Mouse (Mus musculus) forebrain, embryonic 15.5 days (tissue): Measurements from ENCODE around the gene Aox1. TPM values are rescaled to one million over a fixed set of nuclear protein-coding genes. Genes with fewer than 3 reads are reported as not detected.
"Not testable (repeated sequence)": the region's sequence is repeated elsewhere in the genome, so short reads cannot be mapped to it uniquely, and the experiment has no call there.

Source experiments
- ATAC-seq: fragments of 200-750 bp; cut with Nextera tagmentation; replicated peaks from 2 replicates; pipeline ENCODE4 v1.8.0; 2017; ENCODE audit warnings: mild to moderate bottlenecking, moderate TSS enrichment, moderate library complexity
- H3K27ac ChIP-seq: fragments of 300-500 bp; sonication (generic); replicated peaks from 2 replicates; pipeline ENCODE4 v1.5.1; 2015; ENCODE audit warnings: mild to moderate bottlenecking, inconsistent platforms
- H3K27me3 ChIP-seq: fragments of 300-500 bp; sonication (generic); 2 replicates; pipeline ENCODE4 v1.6.1; 2015; ENCODE audit warnings: inconsistent platforms
- H3K36me3 ChIP-seq: fragments of 300-500 bp; sonication (generic); 2 replicates; pipeline ENCODE4 v1.6.1; 2015; ENCODE audit warnings: mild to moderate bottlenecking, inconsistent platforms
- H3K4me1 ChIP-seq: fragments of 300-500 bp; sonication (generic); 2 replicates; pipeline ENCODE4 v1.6.1; 2015; ENCODE audit warnings: inconsistent platforms
- H3K4me2 ChIP-seq: fragments of 300-500 bp; sonication (generic); replicated peaks from 2 replicates; pipeline ENCODE4 v1.6.1; 2015; ENCODE audit warnings: mild to moderate bottlenecking, inconsistent platforms
- H3K4me3 ChIP-seq: fragments of 300-500 bp; sonication (generic); 2 replicates; pipeline ENCODE4 v1.5.1; 2015; ENCODE audit warnings: mild to moderate bottlenecking, inconsistent platforms
- H3K9ac ChIP-seq: fragments of 300-500 bp; sonication (generic); replicated peaks from 2 replicates; pipeline ENCODE4 v1.6.1; 2015; ENCODE audit warnings: mild to moderate bottlenecking, inconsistent platforms
- H3K9me3 ChIP-seq: fragments of 300-500 bp; sonication (generic); 2 replicates; pipeline ENCODE4 v1.6.1; 2016; ENCODE audit warnings: inconsistent platforms
- WGBS: fragments of 180-500 bp; shearing (Covaris S2); methylation state at CpG from one replicate; pipeline ENCODE4 v1.1.7; 2015; ENCODE audit warnings: mixed read lengths; 5-methylcytosine and 5-hydroxymethylcytosine counted together
- polyA plus RNA-seq: library from polyadenylated mRNA; unstranded; fragments of >200 nt; fragmentation: Nextera tagmentation; extraction: Ambion mirVana; gene quantifications from 2 replicates; pipeline ENCODE4 v1.2.1, GENCODE M21; 2015

Gene Aox1
- polyA plus RNA-seq = 0.24 and 0.27 TPM in 2 replicates

DNA sequence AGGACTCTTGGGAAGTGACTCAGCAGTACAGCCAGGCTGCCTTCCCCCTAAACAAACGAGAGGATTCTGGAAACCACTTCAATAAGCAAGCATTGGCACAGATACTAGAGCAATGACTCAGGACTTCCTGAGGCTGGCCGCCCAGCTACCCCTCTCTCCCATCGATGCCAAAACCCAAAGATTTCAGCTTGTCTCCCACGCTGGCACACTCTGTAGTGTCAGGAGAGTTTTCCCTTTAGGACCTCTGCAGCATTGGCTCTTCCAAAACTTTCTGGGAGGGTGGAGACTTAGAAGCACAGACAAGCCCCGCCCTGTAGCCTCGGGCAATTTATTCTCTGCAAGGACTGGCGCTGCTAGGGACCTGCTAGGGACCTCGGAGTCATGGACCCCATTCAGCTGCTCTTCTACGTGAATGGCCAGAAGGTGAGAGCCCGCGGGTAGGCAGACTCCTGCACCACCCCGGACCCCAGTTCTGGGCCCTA is at the start of gene Aox1:
TSS of gene Aox1 (plus strand) at position 296 of the 482 bp plus-strand sequence.
- no peak within 1 kb of the TSS for H3K9ac ChIP-seq
- peak within 1 kb of the TSS; percentile 20 for H3K4me2 ChIP-seq
- 0 out of 2 replicates have a peak within 1 kb of the TSS, but pooled peaks have one; percentile 3 for H3K27ac ChIP-seq
- 13% methylated on average over 12 of the region's 12 CpGs for WGBS
- no peak within 1 kb of the TSS for H3K4me3 ChIP-seq
- H3K9me3 ChIP-seq = no peaks in the 10 kb centered on the region
- H3K36me3 ChIP-seq = peaks cover under 1% of the 10 kb centered on the region; the same call in 1 of the 2 replicates
- peaks cover 9% of the 10 kb centered on the region for H3K4me1 ChIP-seq
- ATAC-seq = 0 out of 2 replicates have a peak, but pooled peaks have one; percentile 42
- no peaks in the 10 kb centered on the region for H3K27me3 ChIP-seq

DNA sequence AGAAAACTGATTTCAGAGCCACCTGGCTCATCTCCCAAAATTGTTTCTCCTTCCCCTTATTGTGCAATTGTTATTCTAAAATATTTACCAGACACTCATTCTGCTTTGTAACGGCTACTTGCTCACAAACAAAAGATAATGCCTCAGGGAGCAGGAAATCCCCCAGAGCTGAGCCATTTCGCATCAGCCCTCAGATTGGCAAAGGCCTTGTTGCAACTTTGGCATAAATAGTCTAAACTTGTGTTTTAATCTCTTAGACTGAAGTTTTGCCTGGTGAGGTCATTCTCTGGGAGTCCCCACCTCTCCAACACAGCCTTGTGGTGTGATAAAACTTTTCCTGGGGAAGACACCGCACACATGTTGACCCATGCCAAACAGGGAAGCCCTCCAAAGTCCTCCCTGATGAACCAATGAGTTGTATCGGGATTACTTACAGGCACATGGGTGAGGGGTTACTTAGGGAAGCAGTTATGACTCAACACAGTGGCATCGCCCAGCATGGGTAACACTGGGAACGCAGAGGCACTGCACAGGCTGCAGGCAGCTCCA is 40.6 kb upstream of the Aox1 start:
- H3K4me1 ChIP-seq = no peaks in the 10 kb centered on the region
- no peaks in the 10 kb centered on the region for H3K9me3 ChIP-seq
- WGBS = 33% methylated on average over 6 of the region's 6 CpGs
- H3K27ac ChIP-seq = no peak overlapping the region
- no peaks in the 10 kb centered on the region for H3K36me3 ChIP-seq
- no peak overlapping the region for H3K4me2 ChIP-seq
- H3K4me3 ChIP-seq = no peak overlapping the region
- H3K27me3 ChIP-seq = no peaks in the 10 kb centered on the region
- ATAC-seq = 0 out of 2 replicates have a peak, but pooled peaks have one; percentile 19
- no peak overlapping the region for H3K9ac ChIP-seq

GRCm38 (mm10) chr1:57991277-57991676 is 38.5 kb upstream of the Aox1 start:
- 86% methylated on average over 2 of the region's 2 CpGs for WGBS
- Histone ChIP-seq H3K27me3 (no peaks in the 10 kb centered on the region), H3K27ac (no peak overlapping the region), H3K4me1 (peaks cover 2% of the 10 kb centered on the region), H3K36me3 (no peaks in the 10 kb centered on the region), H3K9me3 (no peaks in the 10 kb centered on the region), H3K9ac (no peak overlapping the region), H3K4me3 (no peak overlapping the region), H3K4me2 (no peak overlapping the region)
- no peak for ATAC-seq

DNA sequence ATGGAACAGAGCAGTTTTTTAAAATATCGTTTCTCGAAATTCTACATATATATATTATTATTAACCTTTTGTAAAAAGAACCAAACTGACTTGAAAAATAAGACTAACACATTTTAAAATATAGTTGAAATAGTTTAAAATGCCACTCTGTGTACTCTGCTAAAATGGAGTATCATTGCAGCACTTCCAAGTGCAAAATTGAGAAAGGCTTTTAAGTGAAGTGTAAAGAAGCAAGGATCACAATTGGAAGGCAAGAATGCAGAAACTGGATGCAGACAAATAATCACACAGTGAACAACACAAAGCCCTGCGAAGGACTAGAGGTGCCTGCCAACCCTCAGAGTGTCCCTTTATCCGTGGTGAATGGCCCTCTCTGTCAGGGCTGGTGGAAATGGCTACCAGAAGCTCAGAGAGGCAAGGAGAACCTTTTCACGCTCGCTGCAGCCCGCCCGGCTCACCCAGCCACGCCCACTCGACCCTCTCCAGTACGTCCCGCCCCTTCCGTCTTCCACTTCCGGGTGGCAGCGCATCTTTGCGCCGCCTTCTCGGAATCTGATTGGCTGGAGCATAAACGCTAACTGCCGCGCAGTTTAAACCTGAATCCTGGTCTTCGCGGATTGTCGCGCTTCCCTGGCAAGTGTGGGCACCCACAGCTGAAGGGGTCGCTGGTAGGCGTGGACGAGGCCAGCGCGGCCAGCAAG is 34.1 kb upstream of the Aox1 start, which contains the start of gene Sgo2a:
TSS of gene Sgo2a (plus strand) at position 540 of the 701 bp plus-strand sequence.
- peak; percentile 99 for ATAC-seq
- WGBS = 7% methylated on average over 30 of the region's 30 CpGs
- Histone ChIP-seq H3K4me2 (peak within 1 kb of the TSS; percentile 80), H3K36me3 (no peaks in the 10 kb centered on the region), H3K4me3 (peak within 1 kb of the TSS; percentile 82), H3K9ac (peak within 1 kb of the TSS; percentile 67), H3K27me3 (no peaks in the 10 kb centered on the region), H3K27ac (peak within 1 kb of the TSS; percentile 95), H3K9me3 (no peaks in the 10 kb centered on the region), H3K4me1 (peaks cover 21% of the 10 kb centered on the region)

- peak overlapping the region; percentile 82 for H3K4me3 ChIP-seq
- peak overlapping the region; percentile 57 for H3K9ac ChIP-seq
- no peaks in the 10 kb centered on the region for H3K9me3 ChIP-seq
- ATAC-seq = no peak; the same call in 1 of the 2 replicates
- H3K4me1 ChIP-seq = peaks cover 21% of the 10 kb centered on the region
- no peaks in the 10 kb centered on the region for H3K27me3 ChIP-seq
- peak overlapping the region; percentile 80 for H3K4me2 ChIP-seq
- peak overlapping the region; percentile 95 for H3K27ac ChIP-seq
- no peaks in the 10 kb centered on the region for H3K36me3 ChIP-seq
- under 1% methylated on average over 29 of the region's 29 CpGs for WGBS
Observed at GRCm38 (mm10) chr1:57996133-57996615, 33.6 kb upstream of the Aox1 start.

DNA sequence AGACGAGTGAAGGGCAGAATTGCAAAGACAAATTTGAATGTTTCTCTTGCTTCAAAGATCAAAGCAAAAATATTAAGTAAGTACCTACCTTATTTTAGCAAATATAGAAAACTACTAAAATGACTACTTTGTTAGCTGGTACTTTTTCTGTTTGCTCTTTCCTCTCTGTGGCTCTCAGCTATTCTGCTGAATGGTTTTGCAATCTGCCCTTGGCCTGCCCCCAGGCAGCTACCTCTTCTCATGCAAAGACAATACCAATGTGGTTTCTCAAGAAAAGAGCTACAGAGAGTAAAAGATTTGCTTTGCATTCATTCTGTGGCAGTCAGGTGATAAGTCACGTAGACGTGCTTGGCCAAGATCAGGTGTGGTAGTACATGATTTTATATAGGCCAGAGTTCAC is 31.6 kb upstream of the Aox1 start:
- no peak overlapping the region for H3K9ac ChIP-seq
- H3K9me3 ChIP-seq = no peaks in the 10 kb centered on the region
- WGBS = 72% methylated on average over 3 of the region's 3 CpGs

DNA sequence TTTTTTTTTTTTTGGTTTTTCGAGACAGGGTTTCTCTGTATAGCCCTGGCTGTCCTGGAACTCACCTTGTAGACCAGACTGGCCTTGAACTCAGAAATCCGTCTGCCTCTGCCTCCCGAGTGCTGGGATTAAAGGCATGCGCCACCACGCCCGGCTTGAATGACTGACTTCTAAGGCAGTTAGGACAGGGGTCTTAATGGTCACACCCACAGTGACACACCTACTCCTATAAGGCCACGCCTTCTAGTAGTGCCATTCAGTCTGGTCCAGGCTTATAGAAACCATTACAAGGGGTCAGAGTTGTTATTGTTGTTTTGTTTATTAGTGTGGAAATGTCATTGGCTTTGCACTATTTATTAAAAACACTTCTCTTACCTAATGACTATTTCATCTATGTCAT is 23.3 kb upstream of the Aox1 start:
- not testable (repeated sequence) for H3K9ac ChIP-seq, H3K27me3 ChIP-seq, H3K36me3 ChIP-seq, H3K27ac ChIP-seq, H3K4me1 ChIP-seq, ATAC-seq, H3K4me2 ChIP-seq, H3K9me3 ChIP-seq, H3K4me3 ChIP-seq
- WGBS = 92% methylated on average over 7 of the region's 7 CpGs

More for the DNA sequence above, 31.6 kb upstream of the Aox1 start:
- Histone ChIP-seq H3K4me1 (peaks cover 21% of the 10 kb centered on the region), H3K36me3 (0 out of 2 replicates have a peak, but pooled peaks cover 4% of the 10 kb centered on the region), H3K27ac (no peak overlapping the region), H3K27me3 (no peaks in the 10 kb centered on the region), H3K4me2 (no peak overlapping the region; the same call in 1 of the 2 replicates), H3K4me3 (no peak overlapping the region)
- ATAC-seq = no peak

DNA sequence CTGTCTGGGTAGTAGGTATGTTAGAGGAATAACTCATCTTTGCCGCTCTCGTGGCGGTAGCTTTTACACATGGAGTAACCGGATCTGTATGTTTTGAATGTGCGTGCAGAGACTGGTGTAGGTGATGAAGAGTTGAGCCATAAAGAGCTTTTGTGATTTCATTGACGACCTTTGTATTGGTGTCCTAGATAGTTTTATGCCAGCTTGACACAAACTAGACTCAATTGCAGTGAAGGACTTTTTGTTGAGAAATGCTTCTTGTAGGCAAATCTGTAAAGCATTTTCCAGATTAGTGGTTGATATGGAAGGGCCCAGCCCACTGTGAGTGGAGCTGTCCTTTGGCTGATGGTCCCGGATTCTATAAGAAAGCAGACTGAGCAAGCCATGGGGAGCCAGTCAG is 10.9 kb upstream of the Aox1 start, which contains the start of gene Kctd18:
TSS of gene Kctd18 (minus strand) at position 101 of the 400 bp plus-strand sequence.
- H3K27ac ChIP-seq = no peak within 1 kb of the TSS
- ATAC-seq = no peak
- H3K36me3 ChIP-seq = peaks cover 19% of the 10 kb centered on the region
- 96% methylated on average over 7 of the region's 7 CpGs for WGBS
- no peak within 1 kb of the TSS for H3K9ac ChIP-seq
- no peak within 1 kb of the TSS for H3K4me3 ChIP-seq
- no peaks in the 10 kb centered on the region for H3K4me1 ChIP-seq
- H3K27me3 ChIP-seq = no peaks in the 10 kb centered on the region
- no peaks in the 10 kb centered on the region for H3K9me3 ChIP-seq
- no peak within 1 kb of the TSS for H3K4me2 ChIP-seq

- Histone ChIP-seq H3K27ac (no peak overlapping the region), H3K4me2 (no peak overlapping the region), H3K9me3 (no peaks in the 10 kb centered on the region), H3K4me1 (peaks cover 9% of the 10 kb centered on the region), H3K4me3 (no peak overlapping the region), H3K36me3 (peaks cover 4% of the 10 kb centered on the region), H3K27me3 (no peaks in the 10 kb centered on the region), H3K9ac (no peak overlapping the region)
- 85% methylated on average over 7 of the region's 7 CpGs for WGBS
- no peak for ATAC-seq
Observed at GRCm38 (mm10) chr1:58027707-58028106, 2.0 kb upstream of the Aox1 start.

DNA sequence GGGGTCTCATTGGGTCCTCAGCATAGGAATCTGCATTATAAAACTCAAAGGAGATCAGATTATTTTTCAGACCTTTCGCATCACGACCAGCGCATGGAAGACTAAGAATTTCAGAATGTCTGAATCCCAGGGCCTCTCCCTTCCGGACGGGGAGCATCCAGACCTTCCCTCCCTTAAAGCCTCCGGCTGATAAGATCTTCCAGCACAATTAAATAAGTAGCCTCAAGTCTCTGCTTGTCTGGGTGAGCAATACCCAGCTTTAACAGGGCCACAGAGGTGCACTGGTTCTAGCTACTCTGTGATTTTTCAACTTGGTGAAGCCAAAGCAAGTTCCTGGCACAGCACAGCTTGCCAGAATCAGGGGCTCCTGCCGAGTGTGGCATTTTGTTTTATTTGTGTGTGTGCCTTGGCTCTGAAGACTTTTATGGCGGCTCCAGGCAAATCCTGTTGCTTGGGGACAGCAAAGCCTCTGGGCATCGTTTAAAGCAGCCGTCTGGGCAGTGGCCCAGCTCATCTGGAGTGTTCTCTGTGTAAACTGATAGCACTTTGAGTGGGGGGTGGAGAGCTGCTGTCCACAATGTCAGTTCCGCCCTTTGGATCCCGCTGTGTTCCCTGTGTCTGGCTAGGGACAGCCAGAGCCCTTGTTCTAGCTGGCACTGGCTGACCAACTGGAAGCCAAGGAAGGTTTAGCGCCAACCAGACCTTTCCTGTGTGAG is 583 bp downstream of the Aox1 start:
- H3K27ac ChIP-seq = 0 out of 2 replicates have a peak overlapping the region, but pooled peaks have one; percentile 3
- no peak overlapping the region for H3K4me3 ChIP-seq
- no peaks in the 10 kb centered on the region for H3K9me3 ChIP-seq
- peak overlapping the region; percentile 20 for H3K4me2 ChIP-seq
- H3K4me1 ChIP-seq = peaks cover 9% of the 10 kb centered on the region
- ATAC-seq = peak; percentile 60
- H3K9ac ChIP-seq = no peak overlapping the region
- H3K27me3 ChIP-seq = no peaks in the 10 kb centered on the region
- H3K36me3 ChIP-seq = no peaks in the 10 kb centered on the region
- 37% methylated on average over 13 of the region's 13 CpGs for WGBS

GRCm38 (mm10) chr1:58031160-58031769 is 1.5 kb downstream of the Aox1 start:
- Histone ChIP-seq H3K36me3 (no peaks in the 10 kb centered on the region), H3K4me3 (no peak overlapping the region), H3K27me3 (no peaks in the 10 kb centered on the region), H3K9ac (no peak overlapping the region), H3K4me1 (peaks cover 9% of the 10 kb centered on the region), H3K27ac (no peak overlapping the region), H3K4me2 (no peak overlapping the region), H3K9me3 (no peaks in the 10 kb centered on the region)
- 57% methylated on average over 10 of the region's 10 CpGs for whole genome bisulfite sequencing
- peak; percentile 67 for ATAC-seq
